Mouse (Mus musculus) cerebellum, adult 11-12 months (tissue): ENCODE results near the gene Ptma.
A peak's percentile ranks its signal among the peaks of the same experiment; 100 is the strongest.
"Not testable (repeated sequence)": the region's sequence is repeated elsewhere in the genome, so short reads cannot be mapped to it uniquely, and the experiment has no call there.

Experiments
- DNase-seq: peaks from one replicate; pipeline ENCODE4 v3.0.0; 2022

Ptma gene

DNA sequence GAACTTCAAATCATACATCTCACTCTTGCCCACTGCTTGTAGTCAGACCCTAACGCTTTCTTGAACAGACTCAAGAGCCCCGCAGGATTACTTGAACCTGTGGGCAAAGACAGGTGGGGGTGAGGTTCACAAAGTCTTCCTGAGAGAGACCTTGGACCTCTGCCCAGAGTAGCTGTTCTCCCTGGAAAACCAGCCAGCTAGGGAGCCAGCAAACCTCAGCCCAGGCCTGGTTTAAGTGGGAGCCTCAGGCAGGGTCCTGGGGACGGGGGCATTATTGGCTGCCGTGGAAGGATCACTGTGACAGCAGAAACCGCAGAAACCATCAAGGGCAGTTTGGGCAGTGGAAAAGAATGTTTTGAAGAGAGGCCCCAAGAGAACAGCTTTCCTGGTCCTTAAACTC, 29.2 kb upstream of the Ptma start:
- no peak for DNase-seq

DNA sequence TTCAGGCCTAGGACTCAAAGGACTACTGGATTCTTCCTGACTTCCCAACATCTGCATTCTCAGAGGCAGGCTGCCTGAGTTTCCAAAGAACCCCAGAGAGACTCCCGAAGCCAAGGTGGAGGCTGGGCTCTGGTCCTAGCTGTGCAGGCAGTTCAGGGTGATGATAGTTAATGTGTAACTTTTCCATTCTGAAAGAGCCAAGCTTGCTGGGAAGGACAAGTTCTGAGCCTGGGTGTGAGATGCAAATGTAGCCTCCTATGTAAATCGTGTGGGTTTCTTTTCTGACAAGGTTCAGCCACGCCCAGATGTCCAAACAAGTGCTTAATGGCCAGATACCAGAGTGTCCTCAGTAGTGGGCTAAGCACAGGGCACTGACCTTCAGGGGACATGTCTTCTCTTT, 28.5 kb upstream of the Ptma start:
- DNase-seq: no peak

DNA sequence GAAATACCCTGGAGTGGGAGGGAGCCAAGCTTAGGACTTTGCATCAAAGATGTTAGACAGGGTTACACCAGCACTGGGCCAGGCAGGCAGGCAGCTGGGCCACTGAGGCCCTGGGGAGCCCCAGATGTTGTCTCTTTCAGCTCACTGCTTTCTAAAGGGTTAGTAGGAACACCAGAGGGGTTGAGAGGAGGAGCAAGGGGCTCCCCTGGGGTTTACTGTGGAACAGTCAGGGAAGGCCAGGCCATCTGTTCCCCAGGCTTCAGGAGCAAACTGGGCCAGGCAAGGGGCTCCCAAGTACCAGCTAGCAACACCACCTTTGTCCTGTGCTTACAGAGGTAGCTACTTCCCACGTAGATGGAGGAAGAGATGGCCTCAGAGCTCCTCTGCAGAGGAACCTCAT, 27.9 kb upstream of the Ptma start:
- no peak for DNase-seq

DNA sequence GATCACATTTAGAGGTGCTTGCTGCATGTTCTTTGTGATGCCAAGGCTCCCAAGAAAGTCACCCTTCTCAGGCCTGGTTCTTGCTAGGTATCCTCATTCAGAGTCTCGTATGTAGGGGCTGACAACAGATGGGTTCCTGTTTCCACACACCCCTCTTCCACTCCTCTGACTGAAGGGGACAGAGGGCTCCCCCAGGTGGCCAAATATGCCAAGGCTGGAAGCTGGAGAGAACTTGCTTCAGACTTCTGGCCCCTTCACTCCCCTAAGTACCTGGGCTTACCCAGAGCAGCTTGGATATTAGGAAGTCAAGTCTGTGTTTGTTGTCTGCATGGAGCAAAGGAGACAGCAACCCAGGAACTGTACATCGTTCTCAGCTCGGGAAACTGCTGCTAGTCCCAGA, 26.6 kb upstream of the Ptma start:
- no peak for DNase-seq

DNA sequence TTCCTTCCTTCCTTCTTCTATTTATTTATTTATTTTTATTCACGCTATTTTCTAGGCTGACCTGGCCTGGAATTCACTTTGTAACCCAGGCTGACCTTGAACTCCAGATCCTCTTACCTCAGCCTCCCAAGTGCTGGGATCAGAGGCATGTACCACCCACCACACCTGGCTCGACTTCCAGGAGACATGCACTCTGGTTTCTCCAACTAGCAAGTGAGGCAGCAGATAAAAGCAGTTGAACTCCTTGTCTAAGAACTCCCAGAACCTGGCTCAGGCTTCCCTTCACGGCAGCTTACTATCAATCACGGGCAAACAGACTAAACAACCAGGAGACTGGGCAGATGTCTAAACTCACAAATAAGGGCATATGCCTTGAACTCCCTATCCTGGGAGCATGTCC, 25.8 kb upstream of the Ptma start:
- no peak for DNase-seq

DNA sequence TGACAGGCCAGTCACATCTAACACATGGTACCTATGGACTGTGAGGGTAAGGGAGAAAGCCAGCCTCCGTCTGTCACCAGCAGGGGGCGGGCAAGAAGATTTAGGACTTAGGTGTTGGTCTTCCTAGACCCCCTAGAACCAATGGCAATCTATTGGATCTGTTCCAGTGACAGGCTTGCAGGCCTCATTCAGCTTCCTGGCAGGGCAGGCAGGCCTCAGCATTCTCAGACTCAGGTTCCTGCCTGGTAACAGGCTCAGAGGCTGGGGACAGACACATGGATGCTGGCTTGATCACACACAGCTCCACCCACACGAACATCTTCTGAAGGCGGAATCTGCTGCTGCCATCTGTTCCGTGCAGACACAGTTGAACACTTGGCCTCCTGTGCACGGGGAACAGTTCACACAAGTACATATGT, 25.4 kb upstream of the Ptma start:
- peak; percentile 77 for DNase-seq

DNA sequence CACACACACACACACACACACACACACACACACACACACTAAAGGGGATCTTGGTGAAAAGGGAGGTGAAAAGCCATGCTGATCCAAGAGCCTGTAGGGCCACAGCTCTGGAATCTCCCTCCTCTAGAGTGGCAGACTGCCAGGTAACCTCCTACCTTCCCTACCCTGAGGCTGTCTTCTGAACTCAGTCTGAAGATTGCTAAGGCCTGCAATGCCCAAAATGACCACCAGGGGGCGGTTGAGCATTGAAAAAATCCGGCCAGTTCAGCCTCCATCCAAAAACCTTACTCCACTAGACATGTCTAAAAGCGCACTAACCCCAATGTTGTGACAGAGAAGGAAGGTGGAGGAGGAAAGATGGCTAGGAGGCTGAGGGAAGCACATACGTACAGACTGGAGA, 25.0 kb upstream of the Ptma start:
- DNase-seq: peak; percentile 92

DNA sequence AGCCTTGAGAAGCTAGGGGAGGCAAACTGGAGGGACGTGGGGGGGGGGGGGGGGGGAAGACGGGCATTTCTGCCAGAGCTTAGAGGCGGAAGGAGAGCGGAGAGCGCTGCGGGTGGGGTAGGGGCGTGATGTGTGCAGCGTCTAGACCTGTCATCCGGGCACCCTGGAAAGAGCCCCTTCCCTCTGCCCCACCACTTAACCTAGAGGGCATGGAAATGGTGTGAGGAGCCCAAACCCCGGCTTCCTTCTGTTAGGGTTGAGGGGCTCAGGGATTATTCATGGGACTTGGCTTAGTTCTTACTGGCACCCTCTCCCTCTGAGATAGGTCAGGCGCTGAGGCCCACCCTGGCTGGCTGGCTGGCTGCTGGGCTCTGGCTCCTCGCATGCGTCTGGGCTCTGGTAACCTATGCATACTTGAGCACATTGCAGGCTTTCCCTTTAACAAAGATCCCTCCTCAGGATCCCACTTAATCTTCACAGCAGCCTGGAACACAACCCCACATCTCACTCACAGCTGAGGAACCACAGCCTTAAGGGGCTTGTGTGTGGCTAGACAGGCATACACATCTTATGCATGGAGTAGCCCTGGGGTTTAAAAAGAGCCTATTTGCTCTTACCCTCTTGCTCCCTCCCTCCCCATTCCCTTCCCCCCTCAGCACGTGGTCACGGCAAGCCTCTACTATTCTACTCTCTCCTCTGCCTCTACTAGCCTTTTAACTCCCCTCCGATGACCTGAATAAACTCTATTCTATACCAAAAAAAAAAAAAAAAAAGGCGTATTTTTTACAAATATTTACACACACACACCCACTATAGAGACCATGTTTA, 24.1 kb upstream of the Ptma start:
- no peak for DNase-seq

DNA sequence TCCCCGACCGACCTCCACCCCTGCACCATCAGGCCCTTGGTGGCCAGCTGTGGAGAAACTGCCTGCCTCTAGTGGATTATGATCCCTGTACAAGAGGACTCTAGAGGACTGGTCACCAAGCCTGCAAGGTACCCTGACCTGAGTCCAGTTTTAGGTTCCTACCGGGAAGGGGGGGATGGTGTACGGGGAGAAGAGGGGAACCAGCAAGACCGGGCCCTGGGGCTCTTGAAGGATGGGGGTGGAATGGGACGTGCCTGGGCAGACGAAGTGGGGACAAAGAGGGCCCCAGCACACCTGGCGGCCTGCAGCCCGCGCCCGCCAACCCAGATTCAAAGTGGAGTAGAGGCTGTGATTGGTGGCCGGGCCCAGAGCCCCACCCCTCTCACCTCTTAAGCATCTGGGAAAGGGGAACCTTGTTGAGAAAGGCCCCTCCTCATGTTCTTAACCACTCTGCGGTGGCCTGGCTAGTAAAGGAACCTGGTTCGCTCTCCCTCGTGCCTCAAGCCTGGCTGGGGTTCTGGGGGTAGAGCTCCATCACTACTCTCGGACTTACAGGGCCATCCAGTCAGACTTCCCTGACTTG, 23.3 kb upstream of the Ptma start:
- DNase-seq: peak; percentile 67

DNA sequence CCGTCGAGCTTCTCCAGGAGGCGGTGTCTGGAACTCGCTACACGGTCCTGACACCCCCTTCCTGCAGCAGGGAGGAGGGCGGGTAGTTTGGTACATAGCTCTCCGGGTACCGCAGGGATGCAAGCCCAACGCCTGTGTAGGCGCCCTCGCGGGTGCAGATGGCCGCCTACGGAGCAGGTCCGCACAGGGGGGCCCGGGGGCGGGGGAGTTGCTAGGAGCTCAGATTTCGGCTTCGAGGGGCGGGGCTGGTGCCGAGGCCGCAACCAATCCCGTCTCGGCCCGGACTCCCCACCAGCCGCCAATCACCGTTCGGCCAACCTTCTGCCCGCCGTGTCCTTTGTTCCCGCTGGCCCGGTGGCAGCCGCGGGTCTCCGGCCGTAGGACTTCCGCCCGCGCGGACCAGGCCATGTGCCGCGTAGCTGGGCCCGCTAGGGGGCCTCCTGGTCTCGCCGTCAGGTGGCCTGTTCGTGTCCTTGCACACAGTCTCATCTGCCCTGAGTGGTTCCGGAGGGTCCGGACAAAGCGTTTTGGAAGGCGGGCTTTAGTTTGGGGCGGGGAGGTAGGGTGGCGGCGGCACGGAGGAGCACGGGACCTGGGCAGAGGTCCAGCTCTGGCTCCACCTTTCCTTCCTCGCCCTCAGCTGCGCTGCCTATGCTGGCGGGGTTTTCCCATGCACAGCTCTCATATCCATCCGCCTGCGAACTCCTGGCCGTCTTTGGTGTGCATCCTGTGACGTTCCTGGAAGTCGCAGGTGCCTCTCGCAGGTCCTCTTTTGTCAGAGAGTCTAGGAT, 22.4 kb upstream of the Ptma start:
- DNase-seq: peak; percentile 95

DNA sequence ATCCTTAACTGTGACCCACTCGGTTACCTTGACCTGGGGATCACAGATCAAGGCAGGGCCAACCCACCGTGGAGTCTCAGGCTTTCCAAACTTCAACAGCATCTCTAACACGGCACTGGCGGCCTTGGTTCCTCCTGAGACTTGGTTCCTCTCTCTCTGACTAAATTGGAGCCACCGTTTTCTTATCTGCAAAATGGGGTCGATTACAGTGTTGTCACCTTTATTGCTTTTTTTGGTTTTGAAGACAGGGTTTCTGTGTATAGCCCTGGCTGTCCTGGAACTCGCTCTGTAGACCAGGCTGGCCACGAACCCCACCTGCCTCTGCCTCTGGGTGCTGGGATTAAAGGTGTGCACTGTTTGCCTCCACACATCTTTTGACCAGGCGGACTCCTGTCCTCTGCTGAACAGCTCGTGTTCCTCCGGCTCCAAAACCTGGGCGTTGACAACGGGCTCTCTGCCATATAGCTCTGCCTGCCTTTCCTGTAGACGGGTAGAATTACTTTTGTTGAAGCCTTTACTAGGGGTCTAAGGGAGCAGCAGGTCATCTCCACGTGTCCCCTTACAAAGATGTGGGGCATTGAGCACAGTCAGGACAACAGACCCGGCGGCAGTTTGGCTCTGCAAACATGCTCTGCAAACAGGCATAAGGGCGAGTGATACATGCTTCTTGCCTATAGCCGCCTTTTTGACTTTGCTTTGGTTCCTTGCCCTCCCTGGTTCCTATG, 21.7 kb upstream of the Ptma start:
- no peak for DNase-seq

DNA sequence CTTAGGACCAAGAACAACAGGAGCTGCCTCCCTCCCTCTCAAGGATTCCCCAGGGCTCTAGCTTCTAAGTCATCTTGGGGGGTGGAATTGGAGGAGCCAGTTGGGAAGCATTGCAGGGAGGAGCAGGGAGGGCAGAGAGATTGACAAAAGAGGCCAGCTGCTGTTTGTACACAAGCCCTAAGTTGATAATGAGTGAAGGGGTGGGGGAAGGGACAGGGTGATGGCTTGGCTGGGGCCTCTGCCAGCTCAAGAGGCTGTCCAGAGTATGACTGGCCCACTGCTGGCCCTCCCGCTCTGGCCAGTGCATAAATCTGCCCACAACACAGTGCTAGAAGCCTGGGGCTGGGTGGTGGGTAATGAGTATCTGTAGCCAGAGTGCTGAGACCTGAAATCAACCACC, 21.1 kb upstream of the Ptma start:
- peak; percentile 63 for DNase-seq

DNA sequence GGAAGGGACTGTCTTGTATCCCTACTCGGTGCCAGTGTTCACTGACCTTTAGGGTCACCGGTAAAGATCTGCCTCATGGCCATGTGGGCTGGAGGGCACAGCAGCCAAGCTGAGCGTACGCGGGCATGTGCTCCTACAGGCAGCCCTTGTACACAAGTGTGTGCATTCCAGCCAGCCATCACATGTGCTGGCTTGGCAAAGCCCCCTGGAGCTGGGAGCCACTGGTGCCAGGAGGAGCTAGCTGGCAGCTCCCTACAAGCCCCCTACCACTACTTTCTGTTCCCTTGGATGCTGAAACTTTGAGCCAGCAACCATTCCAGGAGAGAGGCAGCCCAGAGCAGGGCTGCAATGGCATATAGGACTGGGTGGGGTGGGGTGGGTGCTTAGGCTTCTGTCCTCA, 20.1 kb upstream of the Ptma start:
- no peak for DNase-seq

DNA sequence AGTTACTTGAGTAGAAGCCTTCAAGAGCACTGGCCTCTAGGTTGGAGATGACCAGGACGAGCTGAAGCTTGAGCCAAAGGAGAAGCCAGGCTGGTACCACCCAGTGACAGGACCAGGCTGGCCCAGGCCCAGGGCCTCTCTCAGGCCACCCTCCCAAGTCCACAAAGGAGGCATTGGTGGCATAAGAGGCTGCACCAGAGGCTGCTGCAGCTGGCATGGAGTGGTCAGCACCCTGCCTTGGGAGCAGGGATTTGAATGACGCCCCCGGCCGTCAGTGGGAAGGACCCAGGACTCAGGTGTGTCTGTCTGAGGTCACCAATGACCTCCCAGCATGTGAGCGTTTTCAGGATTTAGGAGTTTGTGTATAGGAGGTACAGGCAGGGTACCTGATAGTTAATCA, 18.7 kb upstream of the Ptma start:
- no peak for DNase-seq

DNA sequence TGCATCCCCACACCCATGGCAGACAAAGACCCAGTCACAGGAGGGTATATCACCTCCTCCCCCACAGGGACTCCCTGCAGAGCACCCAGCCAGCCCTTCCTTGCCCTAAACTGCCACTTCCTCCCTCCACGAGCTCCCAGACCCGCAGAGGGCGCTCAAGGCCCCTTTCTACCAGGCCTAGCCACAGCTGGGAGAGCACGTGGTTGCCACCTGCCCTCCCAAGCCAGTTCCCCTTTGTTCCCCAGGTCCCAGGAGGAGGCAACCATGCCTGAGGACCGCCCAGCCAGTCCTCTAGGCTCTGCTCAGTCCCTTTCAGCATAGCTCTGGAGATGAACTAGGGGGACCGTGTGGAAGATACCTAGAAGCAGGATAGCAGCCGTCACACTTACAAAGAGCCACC, 17.1 kb upstream of the Ptma start:
- peak; percentile 63 for DNase-seq

DNA sequence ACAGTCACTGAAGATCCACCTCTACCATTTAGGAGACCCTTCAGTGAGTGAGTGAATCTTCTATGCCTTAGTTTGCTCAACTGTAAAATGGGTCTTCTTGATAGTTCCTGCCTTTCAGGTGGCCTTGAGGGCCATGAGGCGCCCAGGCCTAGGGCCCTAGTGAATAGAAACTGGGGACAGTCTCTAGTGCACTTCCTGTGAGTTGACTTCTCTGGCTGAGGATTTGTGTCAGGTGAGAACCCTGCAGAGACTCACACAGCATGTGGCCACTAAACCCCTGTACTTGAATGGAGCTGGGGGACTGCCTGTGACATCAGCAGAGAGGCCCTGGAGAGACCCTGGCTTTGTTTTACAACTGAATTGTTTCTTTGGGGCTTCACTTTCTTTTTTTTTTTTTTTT, 16.3 kb upstream of the Ptma start:
- no peak for DNase-seq

DNA sequence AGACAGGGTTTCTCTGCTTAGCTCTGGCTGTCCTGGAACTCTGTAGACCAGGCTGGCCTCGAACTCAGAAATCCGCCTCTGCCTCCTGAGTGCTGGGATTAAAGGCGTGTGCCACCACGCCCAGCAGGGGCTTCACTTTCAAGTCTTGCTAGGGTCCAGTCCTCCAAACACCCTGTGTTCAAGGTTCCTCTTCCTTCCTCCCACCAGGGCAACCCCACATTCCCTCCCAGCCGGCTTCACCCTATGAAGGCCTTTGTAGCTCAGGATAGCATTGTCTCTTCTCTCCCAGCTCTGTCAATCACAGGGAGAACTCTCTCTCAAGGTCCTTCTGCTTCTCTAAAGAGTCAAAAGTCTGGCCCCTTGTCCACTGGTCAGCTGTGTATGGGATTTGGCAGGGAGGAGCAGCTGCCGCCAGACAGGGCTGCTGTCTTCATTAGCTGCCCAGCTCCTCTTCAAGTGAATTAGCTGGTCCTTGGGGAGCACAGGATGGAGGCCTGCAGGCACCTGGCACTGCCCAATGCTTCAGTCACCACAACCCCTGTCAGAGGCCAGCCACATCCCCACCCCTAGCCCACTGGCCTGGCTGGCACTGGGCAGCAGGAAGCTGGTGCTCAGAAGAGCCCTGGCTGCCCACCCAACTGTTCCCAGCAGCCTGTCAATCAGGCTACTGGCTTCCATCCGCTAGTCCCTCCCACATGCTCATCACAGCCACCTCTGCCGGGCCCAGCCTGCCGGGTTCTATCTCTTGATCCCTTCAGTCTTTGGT, 15.7 kb upstream of the Ptma start:
- no peak for DNase-seq

DNA sequence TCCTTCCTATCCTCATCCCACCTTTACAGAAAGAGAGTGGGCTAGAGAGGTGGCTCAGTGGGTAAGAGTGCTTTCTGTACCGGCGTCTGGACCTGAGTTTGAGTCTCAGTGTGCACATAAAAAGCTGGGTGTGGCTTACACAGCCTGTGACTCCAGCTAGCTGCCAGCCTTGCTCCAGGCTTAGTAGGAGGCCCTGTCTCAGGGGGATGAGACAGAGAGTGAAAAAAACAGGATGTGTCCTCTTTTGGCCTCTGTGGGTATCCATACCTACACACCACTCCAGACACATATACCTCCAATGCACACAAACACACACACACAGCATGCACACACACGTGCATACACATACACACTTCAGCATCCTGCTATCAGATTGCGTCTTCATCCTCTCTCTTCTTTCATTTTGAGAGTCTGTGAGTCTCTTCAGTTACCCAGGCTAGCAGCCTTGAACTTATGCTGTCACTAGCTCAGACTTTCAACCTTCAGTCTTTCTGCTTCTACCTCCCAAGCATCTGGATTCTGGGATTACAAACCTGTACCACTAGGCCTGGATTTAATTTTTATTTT, 14.3 kb upstream of the Ptma start:
- no peak for DNase-seq

DNA sequence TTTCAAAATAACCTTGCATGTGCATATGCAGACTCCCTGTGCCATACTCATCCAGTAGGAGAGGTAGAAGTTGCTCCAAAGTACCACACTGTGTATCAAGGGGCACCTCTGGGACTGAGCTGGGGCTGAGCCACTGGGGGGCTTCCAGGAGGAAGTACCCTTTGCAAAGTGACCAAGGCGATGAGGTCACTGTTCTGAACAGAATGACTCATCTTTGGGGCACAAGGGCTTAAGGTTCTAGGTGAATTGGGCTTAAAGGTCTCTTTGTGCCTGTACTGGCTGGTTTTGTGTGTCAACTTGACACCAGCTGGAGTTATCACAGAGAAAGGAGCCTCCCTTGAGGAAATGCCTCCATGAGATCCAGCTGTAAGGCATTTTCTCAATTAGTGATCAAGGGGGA, 13.5 kb upstream of the Ptma start:
- DNase-seq: not testable (repeated sequence)

DNA sequence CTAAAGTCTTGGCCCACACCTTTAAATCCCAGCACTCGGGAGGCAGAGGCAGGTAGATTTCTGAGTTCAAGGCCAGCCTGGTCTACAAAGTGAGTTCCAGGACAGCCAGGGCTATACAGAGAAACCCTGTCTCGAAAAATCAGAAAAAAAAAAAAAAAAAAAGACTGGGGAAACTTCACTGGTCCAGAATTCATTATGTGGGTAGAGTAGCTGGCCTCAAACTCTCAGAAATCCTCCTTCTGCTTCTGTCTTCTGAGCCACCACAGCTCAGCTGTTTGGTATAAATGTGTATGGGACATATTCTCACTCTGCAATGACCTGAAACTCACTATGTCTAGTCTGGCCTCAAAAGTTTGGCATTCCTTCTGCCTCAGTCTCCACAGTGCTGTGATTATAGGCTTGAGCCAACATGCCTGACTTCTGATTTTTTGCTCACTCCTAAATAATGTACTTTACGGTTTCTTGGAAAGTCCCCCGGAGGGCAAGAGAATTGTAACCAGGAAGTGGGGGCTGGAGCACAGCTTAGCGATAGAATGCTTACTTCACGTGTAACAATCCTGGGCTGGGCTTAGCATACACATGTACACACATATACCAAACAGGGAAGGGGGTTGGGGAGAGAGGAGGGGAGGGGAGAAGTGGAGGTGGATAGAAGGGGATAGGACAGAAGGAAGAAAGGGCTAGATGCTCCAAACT, 10.7 kb upstream of the Ptma start:
- no peak for DNase-seq

DNA sequence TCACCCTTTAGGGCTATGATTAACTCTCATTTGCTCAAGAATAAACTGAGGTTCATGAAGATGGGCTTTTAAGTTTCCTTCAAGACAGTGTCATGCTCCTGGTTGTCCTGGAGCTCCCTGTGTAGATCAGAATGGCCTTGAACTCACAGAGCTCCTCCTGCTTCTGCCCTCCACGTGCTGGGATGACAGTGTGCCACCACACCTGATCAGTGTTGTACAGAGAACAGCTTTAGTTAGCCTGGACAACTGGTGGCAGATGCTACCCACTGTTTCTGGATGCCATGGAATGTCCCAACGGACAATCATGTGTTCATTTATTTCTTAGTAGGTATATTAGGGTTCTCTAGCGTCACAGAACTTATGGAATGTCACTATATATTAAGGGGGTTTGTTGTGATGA, 9.4 kb upstream of the Ptma start:
- no peak for DNase-seq

DNA sequence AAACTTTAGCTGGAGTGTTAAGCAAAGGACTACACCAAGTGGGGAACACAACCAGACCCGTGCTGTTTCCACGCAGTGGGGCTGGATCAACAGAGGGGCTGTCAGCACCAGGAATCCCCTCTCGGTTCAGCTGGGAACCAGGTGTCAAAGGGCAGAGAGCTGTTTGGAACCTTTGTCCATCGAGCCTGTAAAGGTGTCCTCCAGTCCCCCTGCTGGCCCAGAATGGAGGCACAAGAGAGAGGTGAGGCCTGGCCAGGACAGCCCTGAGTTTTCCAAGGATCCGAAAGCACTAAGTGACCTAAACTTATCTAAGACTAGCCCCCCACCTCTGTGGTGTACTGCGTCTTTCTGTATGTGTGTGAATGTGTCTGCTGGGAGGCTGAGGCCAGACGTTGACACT, 6.2 kb upstream of the Ptma start:
- DNase-seq: peak; percentile 39
